Mouse (Mus musculus) brown adipose tissue, adult 24 weeks (tissue): ENCODE results near the gene Slc19a1. TPM values are rescaled to one million over a fixed set of nuclear protein-coding genes. Genes with fewer than 3 reads are reported as not detected.

Experiments
- H3K27ac ChIP-seq: fragments of 200-500 bp; replicated peaks from 2 replicates; pipeline ENCODE4 v1.5.1; 2012; ENCODE audit warnings: low read depth, mild to moderate bottlenecking, low read length
- H3K4me1 ChIP-seq: fragments of 200-500 bp; 2 replicates; pipeline ENCODE4 v1.6.1; 2012; ENCODE audit warnings: low read length, mixed read lengths; ENCODE audit not compliant: control insufficient read depth, insufficient read depth, insufficient read length
- H3K4me3 ChIP-seq: fragments of 200-500 bp; 2 replicates; pipeline ENCODE4 v1.5.1; 2012; ENCODE audit warnings: low read depth, mild to moderate bottlenecking, low read length, moderate library complexity; ENCODE audit not compliant: insufficient read depth
- polyA plus RNA-seq: library from polyadenylated mRNA; stranded (reverse); fragments of >200 nt; gene quantifications from 2 replicates; pipeline ENCODE4 v1.2.4, GENCODE M21; 2012; ENCODE audit not compliant: missing spikeins, insufficient read depth, insufficient read length

Slc19a1 gene
- polyA plus RNA-seq, 1 experiment = 39.5 TPM

- H3K4me1 ChIP-seq = no peaks in the 10 kb centered on the region
- H3K27ac ChIP-seq = no peak overlapping the region
- no peak overlapping the region for H3K4me3 ChIP-seq
Measured at GRCm38 (mm10) chr10:77062393-77063010, 30.5 kb downstream of the Slc19a1 start.

- no peaks in the 10 kb centered on the region for H3K4me1 ChIP-seq
- H3K27ac ChIP-seq = no peak overlapping the region
- H3K4me3 ChIP-seq = no peak overlapping the region
Measured at GRCm38 (mm10) chr10:77064239-77064638, 32.2 kb downstream of the Slc19a1 start.

- Histone ChIP-seq H3K27ac (no peak overlapping the region), H3K4me3 (no peak overlapping the region), H3K4me1 (no peaks in the 10 kb centered on the region)
Measured at GRCm38 (mm10) chr10:77064659-77065058, 32.6 kb downstream of the Slc19a1 start.

- Histone ChIP-seq H3K4me1 (no peaks in the 10 kb centered on the region), H3K27ac (no peak overlapping the region), H3K4me3 (no peak overlapping the region)
Measured at GRCm38 (mm10) chr10:77068469-77068868, 36.4 kb downstream of the Slc19a1 start.

- H3K4me1 ChIP-seq = no peaks in the 10 kb centered on the region
- no peak overlapping the region for H3K4me3 ChIP-seq
- no peak overlapping the region for H3K27ac ChIP-seq
Measured at GRCm38 (mm10) chr10:77070072-77070471, 38.0 kb downstream of the Slc19a1 start.

GRCm38 (mm10) chr10:77074276-77074974, 42.4 kb downstream of the Slc19a1 start:
- Histone ChIP-seq H3K4me3 (no peak overlapping the region), H3K4me1 (no peaks in the 10 kb centered on the region), H3K27ac (no peak overlapping the region)

GRCm38 (mm10) chr10:77078456-77078855, 46.4 kb downstream of the Slc19a1 start:
- Histone ChIP-seq H3K4me1 (no peaks in the 10 kb centered on the region), H3K27ac (no peak overlapping the region), H3K4me3 (no peak overlapping the region)

GRCm38 (mm10) chr10:77078961-77079360, 46.9 kb downstream of the Slc19a1 start:
- Histone ChIP-seq H3K4me1 (no peaks in the 10 kb centered on the region), H3K4me3 (no peak overlapping the region), H3K27ac (no peak overlapping the region)

- Histone ChIP-seq H3K4me3 (no peak overlapping the region), H3K27ac (no peak overlapping the region), H3K4me1 (no peaks in the 10 kb centered on the region)
Measured at GRCm38 (mm10) chr10:77082453-77082852, 50.4 kb downstream of the Slc19a1 start.

- H3K4me1 ChIP-seq = no peaks in the 10 kb centered on the region
- H3K27ac ChIP-seq = no peak overlapping the region
- H3K4me3 ChIP-seq = no peak overlapping the region
Measured at GRCm38 (mm10) chr10:77082921-77083320, 50.9 kb downstream of the Slc19a1 start.

GRCm38 (mm10) chr10:77084568-77084967, 52.5 kb downstream of the Slc19a1 start:
- H3K4me1 ChIP-seq = no peaks in the 10 kb centered on the region; the same call in 1 of the 2 replicates
- no peak overlapping the region for H3K27ac ChIP-seq
- H3K4me3 ChIP-seq = no peak overlapping the region

GRCm38 (mm10) chr10:77089336-77089735, 57.3 kb downstream of the Slc19a1 start:
- Histone ChIP-seq H3K4me1 (no peaks in the 10 kb centered on the region; the same call in 1 of the 2 replicates), H3K4me3 (peak overlapping the region; percentile 45), H3K27ac (peak overlapping the region; percentile 51)

- Histone ChIP-seq H3K27ac (no peak overlapping the region), H3K4me3 (no peak overlapping the region), H3K4me1 (no peaks in the 10 kb centered on the region; the same call in 1 of the 2 replicates)
Measured at GRCm38 (mm10) chr10:77090063-77090462, 58.0 kb downstream of the Slc19a1 start.

GRCm38 (mm10) chr10:77091538-77092097, 59.6 kb downstream of the Slc19a1 start:
- Histone ChIP-seq H3K4me1 (no peaks in the 10 kb centered on the region; the same call in 1 of the 2 replicates), H3K27ac (no peak overlapping the region), H3K4me3 (no peak overlapping the region)

- Histone ChIP-seq H3K27ac (no peak overlapping the region), H3K4me1 (peaks cover 8% of the 10 kb centered on the region), H3K4me3 (no peak overlapping the region)
Measured at GRCm38 (mm10) chr10:77093817-77094216, 61.8 kb downstream of the Slc19a1 start.

GRCm38 (mm10) chr10:77095666-77096065, 63.6 kb downstream of the Slc19a1 start:
- Histone ChIP-seq H3K4me3 (no peak overlapping the region), H3K4me1 (peaks cover 9% of the 10 kb centered on the region), H3K27ac (no peak overlapping the region)
